Mouse (Mus musculus) T-helper 17 cell (primary cell): ENCODE measurements around the gene Palld.

Experiments
- in situ Hi-C, 2 experiments: fragments of 300-600 bp; cut with MboI, MseI; formaldehyde crosslinking; loops; 1 replicate in 1 of 2; 2 replicates in 1 of 2; pipeline ENCODE4 v1.15.1; 2025; ENCODE audit warnings: high pct_unique_total_duplicates in 2 of 2

Gene Palld

DNA sequence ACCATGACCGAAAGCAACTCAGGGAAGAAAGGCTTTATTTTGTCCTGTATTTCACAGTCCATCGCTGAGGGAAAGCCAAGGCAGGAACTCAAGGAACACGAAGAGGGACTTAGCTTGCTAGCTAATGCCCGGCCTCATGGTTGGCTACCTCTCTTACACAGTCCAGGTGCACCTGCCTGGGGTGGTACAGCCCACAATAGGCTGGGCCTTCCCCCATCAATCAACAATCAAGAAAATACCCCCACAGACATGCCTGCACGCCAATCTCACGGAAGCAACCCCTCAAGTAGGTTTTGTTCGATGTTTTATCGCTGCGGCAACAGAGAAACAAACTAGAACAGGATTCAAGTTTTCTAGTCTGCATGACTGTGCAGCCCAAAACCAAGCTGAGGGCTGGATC is 426.3 kb downstream of the Palld start:
- in situ Hi-C loops: loop anchor here in 1 of 2 experiments (10.0 kb wide), 1 partner anchor 61 kb away; no protein-coding TSS in a partner anchor

DNA sequence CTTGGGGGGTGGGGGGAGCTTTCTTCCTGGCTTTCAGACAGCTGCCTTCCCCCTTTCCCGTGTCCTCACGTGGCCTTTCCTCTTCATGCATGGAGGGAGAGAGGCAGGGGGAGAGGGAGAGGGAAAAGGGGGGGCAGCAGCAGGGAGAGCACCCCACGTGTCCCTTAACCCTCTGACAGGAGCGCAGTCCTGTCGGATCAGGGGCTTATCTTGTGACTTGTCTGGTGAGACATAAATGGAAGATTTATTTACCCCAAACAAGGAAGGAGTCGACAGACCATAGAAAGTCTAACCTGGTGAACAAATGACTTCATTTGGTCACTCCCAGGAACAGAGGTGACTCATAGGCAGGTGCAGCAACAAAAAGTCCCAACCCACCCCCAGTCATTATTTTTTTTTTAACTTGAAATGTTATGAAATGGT is 427.2 kb downstream of the Palld start:
- in situ Hi-C loops: loop anchor here in 1 of 2 experiments (10.0 kb wide), 1 partner anchor 60 kb away; no protein-coding TSS in a partner anchor

DNA sequence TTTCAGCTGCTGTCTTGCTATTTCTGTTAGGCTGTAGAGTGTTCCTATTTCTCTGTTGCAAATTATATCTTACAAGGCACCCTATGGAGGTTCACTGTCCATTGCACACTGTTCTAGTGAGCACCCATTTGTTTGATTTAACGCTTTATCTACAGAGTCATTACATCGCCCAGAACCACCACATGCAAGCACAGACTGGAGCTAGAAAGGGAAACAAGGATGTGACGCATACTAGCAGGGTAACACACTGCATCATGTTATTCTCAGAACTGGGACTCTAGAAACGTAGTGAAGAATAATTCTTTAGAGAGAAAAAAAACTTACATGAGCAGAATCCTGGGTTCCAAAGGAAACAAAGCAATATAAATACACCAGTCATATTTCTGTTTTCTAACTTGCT is 432.3 kb downstream of the Palld start:
- in situ Hi-C loops: loop anchor here in 1 of 2 experiments (10.0 kb wide), 1 partner anchor 55 kb away; no protein-coding TSS in a partner anchor

DNA sequence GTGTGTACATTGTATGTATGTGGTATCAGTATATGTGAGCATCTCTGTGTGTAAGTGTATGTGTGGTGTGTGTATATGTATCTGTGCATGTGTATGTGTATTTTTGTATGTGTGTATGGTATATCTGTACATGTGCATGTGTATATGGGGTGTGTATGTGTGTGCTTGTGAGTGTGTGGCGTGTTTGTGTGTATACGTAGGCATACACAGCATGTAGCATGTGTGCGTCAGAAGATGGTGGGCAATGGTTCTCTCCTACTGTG is 435.0 kb downstream of the Palld start:
- in situ Hi-C loops: no loop called here

DNA sequence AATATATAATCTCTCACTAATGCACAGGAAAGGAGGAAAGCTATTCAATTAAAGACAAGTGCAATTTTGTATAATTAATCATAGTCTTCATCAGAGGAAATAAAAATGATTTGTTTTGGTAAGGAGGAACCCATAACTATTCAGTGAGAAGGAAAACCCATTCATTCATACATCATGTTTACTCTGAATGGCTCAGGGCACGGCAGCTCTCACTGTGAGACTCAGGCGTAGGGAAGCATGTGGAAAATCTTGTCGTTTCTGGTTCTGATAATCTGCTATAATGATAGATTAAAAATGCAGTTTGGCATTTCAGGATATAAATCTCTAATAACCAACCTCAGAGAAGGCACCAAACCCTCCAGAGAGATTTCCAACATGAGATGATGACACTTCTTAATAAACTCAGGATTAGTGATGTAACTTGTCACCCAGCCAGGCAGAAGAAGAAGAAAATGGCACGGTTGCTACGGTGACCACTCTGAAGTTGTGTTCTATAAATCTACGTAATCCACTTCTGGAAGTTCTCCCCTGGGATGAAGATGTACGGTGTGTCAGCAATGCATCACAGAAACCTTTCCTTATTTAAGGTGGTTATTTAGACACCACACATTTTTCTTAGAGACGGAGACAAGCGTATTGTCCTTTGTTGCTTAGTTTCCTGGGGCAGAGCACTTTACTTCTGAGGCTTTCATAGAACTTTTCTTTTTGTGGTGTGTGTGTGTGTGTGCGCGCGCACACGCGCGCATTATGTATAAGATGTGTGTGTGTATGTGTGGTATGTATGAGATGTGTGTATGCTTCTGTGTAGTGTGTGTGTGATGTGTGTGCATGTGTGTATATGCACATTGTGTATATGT is 435.6 kb downstream of the Palld start:
- in situ Hi-C loops: no loop called here

DNA sequence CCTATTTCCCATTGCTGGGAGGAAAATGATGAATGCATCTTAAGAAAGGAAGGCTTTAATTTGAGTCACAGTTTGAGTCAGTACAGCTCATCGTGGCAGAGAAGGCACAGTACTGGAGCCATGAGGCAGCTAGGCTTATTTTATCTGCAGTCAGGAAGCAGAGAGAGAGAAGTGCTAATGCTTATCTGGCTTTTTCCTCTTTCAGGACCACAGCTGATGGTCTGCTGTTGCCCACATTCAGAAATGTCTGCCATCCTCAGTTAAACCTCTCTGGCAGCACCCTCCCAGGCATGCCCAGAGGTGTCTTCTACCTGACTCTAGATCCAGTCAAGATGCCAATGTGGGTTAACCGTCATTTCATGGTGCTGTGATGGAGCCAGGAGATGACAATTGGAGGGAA is 438.1 kb downstream of the Palld start:
- in situ Hi-C loops: no loop called here

DNA sequence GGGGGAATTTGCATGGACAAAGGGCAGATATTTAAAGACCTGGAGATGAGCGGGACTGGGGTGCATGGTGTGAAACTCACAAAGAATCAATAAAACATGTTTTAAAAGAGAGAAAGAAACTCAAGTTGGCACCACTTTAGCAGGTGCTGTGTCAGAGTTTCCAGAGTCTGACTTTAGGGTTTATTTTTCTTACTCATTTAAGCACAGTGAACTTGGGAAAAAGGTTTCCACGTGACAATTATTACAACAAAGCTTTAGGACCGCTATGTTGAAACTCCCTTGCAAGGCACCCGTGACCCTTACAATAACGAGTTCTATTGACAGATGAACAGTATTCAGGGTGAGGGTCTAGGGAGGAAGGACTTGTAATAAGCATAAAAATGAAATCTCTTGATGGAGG is 440.3 kb downstream of the Palld start:
- in situ Hi-C loops: no loop called here
